Mouse (Mus musculus): ENCODE results near the gene Ccdc92b. TPM values are rescaled to one million over a fixed set of nuclear protein-coding genes. Genes with fewer than 3 reads are reported as not detected.

The Ccdc92b gene
- polyA plus RNA-seq, 1 experiment from 2014 or later: 0.85 TPM

DNA sequence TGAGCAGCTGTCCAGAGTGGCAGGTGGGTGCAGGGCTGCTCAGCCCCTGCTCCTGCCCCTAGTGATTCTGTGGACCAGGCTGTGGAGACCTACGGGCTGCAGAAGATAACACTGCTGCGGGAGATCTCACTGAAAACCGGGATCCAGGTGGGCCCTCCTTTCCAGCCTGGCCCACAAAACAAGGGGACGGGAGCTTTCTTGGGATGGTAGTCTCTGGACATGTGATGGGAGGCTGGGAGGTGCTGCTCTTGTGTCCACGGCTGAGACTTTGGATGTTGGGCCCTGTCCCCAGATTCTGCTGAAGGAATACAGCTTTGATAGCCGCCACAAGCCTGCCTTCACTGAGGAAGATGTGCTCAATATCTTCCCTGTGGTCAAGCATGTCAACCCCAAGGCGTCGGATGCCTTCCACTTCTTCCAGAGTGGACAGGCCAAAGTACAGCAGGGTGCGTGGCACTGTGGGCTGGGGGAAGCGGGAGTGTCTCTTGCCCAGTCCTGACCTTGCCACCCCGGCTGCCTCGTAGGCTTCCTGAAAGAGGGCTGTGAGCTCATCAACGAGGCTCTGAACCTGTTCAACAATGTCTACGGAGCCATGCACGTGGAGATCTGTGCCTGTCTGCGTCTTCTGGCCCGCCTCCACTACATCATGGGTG, 46.4 kb downstream of the Ccdc92b start:
- no peak for ATAC-seq (ENCODE audit: insufficient number of reproducible peaks, low FRiP score, low TSS enrichment, low read depth)
- Histone ChIP-seq H3K27me3 (ENCODE audit: control insufficient read depth, insufficient read depth, low read length) (no peaks in the 10 kb centered on the region), H3K27ac (replicated peaks; ENCODE audit: low read depth, low read length) (no peak overlapping the region), H3K9me3 (ENCODE audit: control insufficient read depth, low read length) (no peaks in the 10 kb centered on the region), H3K36me3 (ENCODE audit: control insufficient read depth, insufficient read depth, low read length) (peaks cover 35% of the 10 kb centered on the region), H3K9ac (ENCODE audit: low read length) (no peak overlapping the region), H3K4me2 (ENCODE audit: low read depth, severe bottlenecking) (no peak overlapping the region), H3K4me3 (ENCODE audit: low read depth, low read length) (no peak overlapping the region), H3K4me1 (ENCODE audit: control insufficient read depth, insufficient read depth, low read length) (no peaks in the 10 kb centered on the region)
- WGBS: 92% methylated on average over 17 of the region's 17 CpGs
- DNase-seq (ENCODE audit: low spot score): no peak

DNA sequence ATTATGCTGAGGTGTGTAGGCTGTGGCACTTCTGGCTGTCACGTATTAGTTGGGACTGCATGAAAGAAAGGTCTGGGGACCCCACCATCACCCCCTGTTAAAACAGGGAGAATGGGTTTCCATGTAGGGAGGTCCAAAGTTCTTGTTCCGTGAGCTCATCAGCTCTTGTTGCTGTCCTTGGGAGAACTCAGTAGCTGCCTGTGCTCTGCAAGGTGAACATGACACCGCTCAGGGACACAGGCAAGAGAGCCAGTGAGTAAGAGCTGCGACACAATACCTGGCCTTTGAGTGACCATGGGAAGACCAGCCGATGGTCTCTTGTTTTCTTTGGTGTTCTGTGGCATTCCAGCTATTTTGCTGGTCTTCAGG, 46.9 kb downstream of the Ccdc92b start:
- H3K9me3 ChIP-seq (ENCODE audit: control insufficient read depth, low read length): no peaks in the 10 kb centered on the region
- H3K27me3 ChIP-seq (ENCODE audit: control insufficient read depth, insufficient read depth, low read length): no peaks in the 10 kb centered on the region
- DNase-seq (ENCODE audit: low spot score) (no peak), ATAC-seq (ENCODE audit: insufficient number of reproducible peaks, low FRiP score, low TSS enrichment, low read depth) (no peak)
- H3K36me3 ChIP-seq (ENCODE audit: control insufficient read depth, insufficient read depth, low read length): peaks cover 33% of the 10 kb centered on the region
- WGBS: 90% methylated on average over 5 of the region's 5 CpGs
- H3K4me3 ChIP-seq (ENCODE audit: low read depth, low read length): no peak overlapping the region
- H3K9ac ChIP-seq (ENCODE audit: low read length): no peak overlapping the region
- H3K4me1 ChIP-seq (ENCODE audit: control insufficient read depth, insufficient read depth, low read length): no peaks in the 10 kb centered on the region
- no peak overlapping the region for H3K4me2 ChIP-seq (ENCODE audit: low read depth, severe bottlenecking)
- no peak overlapping the region for H3K27ac ChIP-seq (replicated peaks; ENCODE audit: low read depth, low read length)

- ATAC-seq (ENCODE audit: insufficient number of reproducible peaks, low FRiP score, low TSS enrichment, low read depth) (no peak), DNase-seq (ENCODE audit: low spot score) (no peak)
- H3K9ac ChIP-seq (ENCODE audit: low read length): no peak overlapping the region
- WGBS: 94% methylated on average over 14 of the region's 14 CpGs
- no peaks in the 10 kb centered on the region for H3K9me3 ChIP-seq (ENCODE audit: control insufficient read depth, low read length)
- H3K4me1 ChIP-seq (ENCODE audit: control insufficient read depth, insufficient read depth, low read length): no peaks in the 10 kb centered on the region
- H3K27me3 ChIP-seq (ENCODE audit: control insufficient read depth, insufficient read depth, low read length): no peaks in the 10 kb centered on the region
- no peak overlapping the region for H3K27ac ChIP-seq (replicated peaks; ENCODE audit: low read depth, low read length)
- peaks cover 26% of the 10 kb centered on the region for H3K36me3 ChIP-seq (ENCODE audit: control insufficient read depth, insufficient read depth, low read length)
- no peak overlapping the region for H3K4me2 ChIP-seq (ENCODE audit: low read depth, severe bottlenecking)
- no peak overlapping the region for H3K4me3 ChIP-seq (ENCODE audit: low read depth, low read length)
Observed at GRCm38 (mm10) chr11:74666776-74667581, 47.6 kb downstream of the Ccdc92b start.

DNA sequence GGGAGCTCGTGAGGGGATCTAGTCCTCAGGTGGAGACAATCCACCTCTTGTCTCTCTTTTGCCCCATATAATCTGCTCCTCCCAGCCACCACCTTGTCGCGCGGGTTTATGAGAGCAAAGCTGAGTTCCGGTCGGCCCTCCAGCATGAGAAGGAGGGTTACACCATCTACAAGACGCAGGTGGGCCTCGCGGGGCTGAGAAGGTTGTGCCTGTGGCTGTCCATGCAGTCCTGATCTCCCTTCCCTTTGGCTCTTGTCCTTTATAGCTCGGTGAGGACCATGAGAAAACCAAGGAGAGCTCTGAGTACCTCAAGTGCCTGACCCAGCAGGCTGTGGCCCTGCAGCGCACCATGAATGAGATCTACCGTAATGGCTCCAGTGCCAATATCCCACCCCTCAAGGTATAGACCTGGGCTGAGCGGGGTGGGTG, 48.2 kb downstream of the Ccdc92b start:
- Histone ChIP-seq H3K36me3 (ENCODE audit: control insufficient read depth, insufficient read depth, low read length) (peaks cover 24% of the 10 kb centered on the region), H3K27me3 (ENCODE audit: control insufficient read depth, insufficient read depth, low read length) (no peaks in the 10 kb centered on the region), H3K4me1 (ENCODE audit: control insufficient read depth, insufficient read depth, low read length) (no peaks in the 10 kb centered on the region), H3K4me2 (ENCODE audit: low read depth, severe bottlenecking) (no peak overlapping the region), H3K9me3 (ENCODE audit: control insufficient read depth, low read length) (no peaks in the 10 kb centered on the region), H3K27ac (replicated peaks; ENCODE audit: low read depth, low read length) (no peak overlapping the region), H3K9ac (ENCODE audit: low read length) (no peak overlapping the region), H3K4me3 (ENCODE audit: low read depth, low read length) (no peak overlapping the region)
- DNase-seq (ENCODE audit: low spot score) (no peak), ATAC-seq (ENCODE audit: insufficient number of reproducible peaks, low FRiP score, low TSS enrichment, low read depth) (no peak)
- WGBS: 94% methylated on average over 13 of the region's 13 CpGs

DNA sequence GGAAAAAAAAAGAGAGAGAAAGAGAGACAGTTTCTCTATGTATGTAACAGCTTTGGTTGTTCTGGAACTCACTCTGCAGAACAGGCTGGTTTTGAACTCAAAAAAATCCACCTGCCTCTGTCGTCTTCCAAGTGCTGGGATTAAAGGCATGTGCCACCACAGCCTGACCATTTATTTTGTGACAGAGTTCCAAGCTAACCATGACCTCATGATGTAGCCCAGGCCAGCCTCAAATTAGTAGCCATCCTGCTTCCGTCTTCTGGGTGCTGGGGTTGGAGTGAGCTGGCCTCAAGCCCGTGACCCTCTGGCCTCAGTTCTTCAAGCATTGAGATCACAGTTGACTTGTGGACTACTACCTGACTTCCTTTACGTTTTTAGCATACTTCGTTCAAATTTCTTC, 49.1 kb downstream of the Ccdc92b start:
- H3K9ac ChIP-seq (ENCODE audit: low read length): no peak overlapping the region
- H3K4me1 ChIP-seq (ENCODE audit: control insufficient read depth, insufficient read depth, low read length): no peaks in the 10 kb centered on the region
- H3K27ac ChIP-seq (replicated peaks; ENCODE audit: low read depth, low read length): no peak overlapping the region
- DNase-seq (ENCODE audit: low spot score) (no peak), ATAC-seq (ENCODE audit: insufficient number of reproducible peaks, low FRiP score, low TSS enrichment, low read depth) (no peak)
- H3K4me3 ChIP-seq (ENCODE audit: low read depth, low read length): no peak overlapping the region
- 93% methylated on average over 5 of the region's 5 CpGs for WGBS
- no peaks in the 10 kb centered on the region for H3K27me3 ChIP-seq (ENCODE audit: control insufficient read depth, insufficient read depth, low read length)
- H3K9me3 ChIP-seq (ENCODE audit: control insufficient read depth, low read length): no peaks in the 10 kb centered on the region
- no peak overlapping the region for H3K4me2 ChIP-seq (ENCODE audit: low read depth, severe bottlenecking)
- peaks cover 21% of the 10 kb centered on the region; the same call in 1 of the 2 replicates for H3K36me3 ChIP-seq (ENCODE audit: control insufficient read depth, insufficient read depth, low read length)

GRCm38 (mm10) chr11:74668971-74669370, 49.6 kb downstream of the Ccdc92b start:
- Histone ChIP-seq H3K9me3 (ENCODE audit: control insufficient read depth, low read length) (no peaks in the 10 kb centered on the region), H3K4me2 (ENCODE audit: low read depth, severe bottlenecking) (no peak overlapping the region), H3K9ac (ENCODE audit: low read length) (no peak overlapping the region), H3K27me3 (ENCODE audit: control insufficient read depth, insufficient read depth, low read length) (no peaks in the 10 kb centered on the region), H3K4me3 (ENCODE audit: low read depth, low read length) (no peak overlapping the region), H3K27ac (replicated peaks; ENCODE audit: low read depth, low read length) (no peak overlapping the region), H3K36me3 (ENCODE audit: control insufficient read depth, insufficient read depth, low read length) (peaks cover 21% of the 10 kb centered on the region; the same call in 1 of the 2 replicates), H3K4me1 (ENCODE audit: control insufficient read depth, insufficient read depth, low read length) (no peaks in the 10 kb centered on the region)
- 90% methylated on average over 2 of the region's 2 CpGs for WGBS
- DNase-seq (ENCODE audit: low spot score) (no peak), ATAC-seq (ENCODE audit: insufficient number of reproducible peaks, low FRiP score, low TSS enrichment, low read depth) (no peak)

DNA sequence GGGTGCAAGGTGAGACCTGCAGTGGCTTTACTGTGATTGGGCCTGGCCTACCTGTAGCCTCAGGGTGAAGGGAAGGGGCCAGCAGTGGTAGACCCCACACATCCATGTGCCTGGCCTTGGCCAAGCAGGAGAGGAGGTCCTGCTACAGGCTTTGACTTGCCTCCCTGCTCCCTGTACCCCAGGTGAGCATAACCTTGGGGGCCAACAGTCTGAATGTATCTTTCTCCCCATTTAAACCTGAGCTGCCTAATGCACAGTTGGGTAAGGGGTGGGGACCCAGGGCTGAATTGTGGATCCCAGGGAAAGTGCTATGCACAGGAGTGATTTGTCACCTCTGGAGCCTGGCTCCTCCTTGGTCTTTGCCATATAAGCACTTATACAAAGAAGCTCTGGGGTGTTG, 50.7 kb downstream of the Ccdc92b start:
- Histone ChIP-seq H3K36me3 (ENCODE audit: control insufficient read depth, insufficient read depth, low read length) (peaks cover 24% of the 10 kb centered on the region; the same call in 1 of the 2 replicates), H3K27ac (replicated peaks; ENCODE audit: low read depth, low read length) (no peak overlapping the region), H3K27me3 (ENCODE audit: control insufficient read depth, insufficient read depth, low read length) (no peaks in the 10 kb centered on the region), H3K9ac (ENCODE audit: low read length) (no peak overlapping the region), H3K4me3 (ENCODE audit: low read depth, low read length) (no peak overlapping the region), H3K4me2 (ENCODE audit: low read depth, severe bottlenecking) (no peak overlapping the region), H3K4me1 (ENCODE audit: control insufficient read depth, insufficient read depth, low read length) (no peaks in the 10 kb centered on the region), H3K9me3 (ENCODE audit: control insufficient read depth, low read length) (no peaks in the 10 kb centered on the region)
- ATAC-seq (ENCODE audit: insufficient number of reproducible peaks, low FRiP score, low TSS enrichment, low read depth) (no peak), DNase-seq (ENCODE audit: low spot score) (no peak)

DNA sequence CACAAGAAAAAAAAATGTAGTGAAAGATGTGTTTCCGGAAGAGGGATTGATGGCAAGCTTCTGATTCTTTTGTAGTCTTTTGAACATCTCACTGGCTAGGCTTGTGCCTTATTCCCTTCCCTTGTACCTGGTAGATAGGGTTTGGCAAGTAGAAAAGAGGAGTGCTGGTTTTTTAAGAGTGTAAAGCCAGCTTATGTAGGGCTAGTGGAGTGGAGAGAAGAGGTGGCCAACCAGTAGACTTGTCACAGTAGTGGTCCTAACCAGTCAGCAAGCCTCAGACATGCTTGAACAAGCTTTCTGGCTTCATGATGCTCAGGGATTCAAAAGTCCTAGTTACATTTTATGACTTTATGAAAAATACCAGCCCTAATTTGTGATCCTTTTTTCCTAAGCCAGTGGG, 51.6 kb downstream of the Ccdc92b start:
- H3K4me3 ChIP-seq (ENCODE audit: low read depth, low read length): no peak overlapping the region
- no peaks in the 10 kb centered on the region for H3K27me3 ChIP-seq (ENCODE audit: control insufficient read depth, insufficient read depth, low read length)
- H3K9ac ChIP-seq (ENCODE audit: low read length): no peak overlapping the region
- H3K4me2 ChIP-seq (ENCODE audit: low read depth, severe bottlenecking): no peak overlapping the region
- no peaks in the 10 kb centered on the region for H3K4me1 ChIP-seq (ENCODE audit: control insufficient read depth, insufficient read depth, low read length)
- H3K9me3 ChIP-seq (ENCODE audit: control insufficient read depth, low read length): no peaks in the 10 kb centered on the region
- peaks cover 24% of the 10 kb centered on the region; the same call in 1 of the 2 replicates for H3K36me3 ChIP-seq (ENCODE audit: control insufficient read depth, insufficient read depth, low read length)
- 91% methylated on average over 1 of the region's 1 CpGs for WGBS
- H3K27ac ChIP-seq (replicated peaks; ENCODE audit: low read depth, low read length): no peak overlapping the region
- DNase-seq (ENCODE audit: low spot score) (no peak), ATAC-seq (ENCODE audit: insufficient number of reproducible peaks, low FRiP score, low TSS enrichment, low read depth) (no peak)

Data from limb, embryonic 11.5 days (tissue).